Mouse (Mus musculus): ENCODE results near the gene Dusp18.

DNA sequence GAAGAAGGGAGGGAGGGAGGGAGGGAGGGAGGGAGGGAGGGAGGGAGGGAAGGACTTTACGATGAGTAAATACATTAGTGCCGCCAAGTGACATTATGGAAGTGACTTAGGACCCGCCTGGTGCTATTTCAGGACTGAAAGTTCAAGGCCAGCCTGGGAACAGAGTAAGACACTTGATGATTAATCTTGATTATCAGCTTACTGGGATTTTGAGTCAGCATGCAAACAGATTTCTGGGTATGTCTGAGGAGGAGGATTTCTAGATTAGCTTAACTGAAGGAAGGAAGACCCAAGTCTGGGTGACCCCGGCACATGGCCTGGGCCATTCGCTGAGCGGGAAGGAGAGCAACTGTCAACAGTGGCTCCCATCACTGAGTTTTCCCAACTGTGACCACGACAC lies 25.4 kb downstream of the Dusp18 start:
- TF ChIP-seq POLR2A (IDR thresholded peaks at IDR 0.05; ENCODE audit: borderline replicate concordance, extremely low read depth, low read depth, low read length), result no peak
- no peak for TF ChIP-seq CTCF (IDR thresholded peaks at IDR 0.05; ENCODE audit: insufficient read depth, low read length)
